Mouse (Mus musculus) cortical plate, adult 2 months (tissue): Measurements from ENCODE around the gene Zeb2.

ENCODE experiments used
- CTCF ChIP-seq: fragments of 200-500 bp; IDR thresholded peaks from 2 replicates; pipeline ENCODE4 v1.5.1; 2011; ENCODE audit warnings: mild to moderate bottlenecking, control low read depth, low read length; ENCODE audit not compliant: insufficient read depth; ENCODE audit errors: extremely low read depth
- POLR2A ChIP-seq: fragments of 200-500 bp; IDR thresholded peaks from 2 replicates; pipeline ENCODE4 v1.6.1; 2011; ENCODE audit warnings: mild to moderate bottlenecking, low read length, control low read depth; ENCODE audit not compliant: insufficient read depth; ENCODE audit errors: extremely low read depth

- TF ChIP-seq CTCF = no peak
- TF ChIP-seq POLR2A = no peak
Measured at GRCm38 (mm10) chr2:45105281-45105721, 11.9 kb downstream of the Zeb2 start.
